Mouse (Mus musculus) retina, postnatal 7 days (tissue): ENCODE measurements around the gene Lclat1.
"Not testable (repeated sequence)": the region's sequence is repeated elsewhere in the genome, so short reads cannot be mapped to it uniquely, and the experiment has no call there.

Experiments
- DNase-seq: peaks from one replicate; pipeline ENCODE4 v3.0.0-alpha.2; 2012; ENCODE audit warnings: low read depth, low spot score

The Lclat1 gene

DNA sequence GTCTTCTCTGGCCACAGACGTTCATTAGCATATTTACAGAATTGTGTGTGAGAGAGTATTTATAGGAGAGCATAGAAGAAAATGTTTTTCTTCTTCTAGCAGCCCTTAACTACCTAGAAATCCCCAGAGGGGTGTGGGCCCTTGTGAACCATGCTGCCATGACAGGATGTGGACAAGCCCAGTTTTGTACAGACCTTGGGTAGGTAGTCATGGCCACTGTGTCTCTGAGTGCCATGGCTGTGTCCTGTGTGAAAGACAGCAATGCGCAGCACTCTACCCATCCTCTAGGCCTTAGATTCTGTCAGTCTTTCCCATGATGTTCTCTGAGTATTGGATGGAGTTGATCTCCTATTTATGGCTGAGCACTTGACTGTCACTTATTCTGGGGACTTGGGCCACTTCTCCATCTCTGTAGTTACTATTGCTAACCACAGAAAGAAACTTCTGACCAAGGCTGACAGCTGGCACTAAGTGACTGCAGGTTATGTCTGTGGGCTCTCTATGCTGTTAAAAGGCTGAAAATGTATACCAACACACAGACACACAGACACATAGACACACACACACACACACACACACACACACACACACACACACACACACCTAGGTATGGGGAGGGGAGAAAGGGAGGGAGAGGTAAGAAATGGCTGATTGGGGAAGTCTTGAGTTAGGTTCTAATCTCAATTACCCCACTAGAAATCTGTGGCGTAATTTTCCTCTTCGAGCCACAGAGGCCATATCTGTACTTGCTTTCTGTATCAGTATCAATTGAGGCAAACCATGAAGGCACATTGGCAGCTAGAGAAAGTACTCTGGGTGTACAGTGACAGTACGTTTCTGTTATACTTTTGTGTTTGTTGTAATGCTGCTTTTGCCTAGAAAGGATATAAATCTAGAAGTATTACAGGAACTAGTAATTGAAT is 29.0 kb downstream of the Lclat1 start:
- no peak for DNase-seq

DNA sequence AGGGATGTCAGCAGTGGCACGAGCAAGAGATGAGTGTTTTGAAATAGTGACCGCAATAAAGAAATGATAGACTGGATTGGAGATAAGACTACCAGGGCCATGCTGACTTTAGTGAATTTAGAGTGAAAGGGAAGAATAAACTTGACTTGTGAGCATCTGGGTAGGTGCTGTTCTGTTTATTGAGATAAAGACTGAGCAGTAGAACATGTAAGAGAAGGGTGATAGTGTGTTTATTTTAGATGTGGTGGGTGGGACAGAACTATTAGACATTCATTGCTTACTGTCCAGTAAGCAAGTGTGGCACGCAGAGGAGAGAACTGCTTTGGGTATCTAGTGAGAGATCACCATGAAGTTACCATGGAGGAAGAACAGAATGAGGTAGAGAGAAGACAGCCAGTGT is 30.4 kb downstream of the Lclat1 start:
- no peak for DNase-seq

DNA sequence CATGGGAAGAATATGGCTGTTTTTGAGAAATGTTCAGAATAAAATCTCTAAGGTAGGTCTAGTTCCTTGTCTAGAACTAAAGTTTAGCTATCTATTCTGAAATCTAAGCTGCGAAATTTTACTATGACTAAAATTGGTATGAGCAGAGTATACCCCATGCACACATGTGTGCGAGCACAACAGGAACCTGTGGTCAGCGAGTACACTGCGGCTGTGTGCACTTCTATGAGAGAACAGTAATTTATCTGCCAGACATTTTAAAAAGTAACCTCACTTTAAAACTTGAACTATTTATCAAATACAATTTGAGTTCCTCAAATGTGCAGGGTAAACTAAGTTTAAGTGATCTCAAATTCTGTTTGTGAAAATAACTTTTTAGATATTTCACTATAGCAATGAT is 34.2 kb downstream of the Lclat1 start:
- no peak for DNase-seq

DNA sequence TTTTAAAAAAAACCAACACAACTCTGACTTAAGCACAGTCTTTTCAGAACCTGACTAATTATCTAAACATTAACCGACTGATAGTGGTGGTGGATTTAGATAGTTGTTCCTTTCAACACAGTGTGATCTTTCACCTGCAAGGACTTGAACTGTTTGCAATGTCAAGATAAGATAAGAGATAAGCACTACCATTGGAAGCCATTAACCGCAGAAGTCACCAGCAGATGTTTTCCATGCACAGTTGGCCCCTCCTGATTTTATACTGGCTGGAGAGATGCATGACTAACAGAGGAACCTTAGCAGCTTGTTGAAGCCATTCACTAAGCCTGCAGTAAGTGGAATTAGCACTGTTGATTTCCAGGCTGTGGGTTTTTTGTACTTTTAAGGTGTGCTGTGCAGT is 34.7 kb downstream of the Lclat1 start:
- DNase-seq = no peak

DNA sequence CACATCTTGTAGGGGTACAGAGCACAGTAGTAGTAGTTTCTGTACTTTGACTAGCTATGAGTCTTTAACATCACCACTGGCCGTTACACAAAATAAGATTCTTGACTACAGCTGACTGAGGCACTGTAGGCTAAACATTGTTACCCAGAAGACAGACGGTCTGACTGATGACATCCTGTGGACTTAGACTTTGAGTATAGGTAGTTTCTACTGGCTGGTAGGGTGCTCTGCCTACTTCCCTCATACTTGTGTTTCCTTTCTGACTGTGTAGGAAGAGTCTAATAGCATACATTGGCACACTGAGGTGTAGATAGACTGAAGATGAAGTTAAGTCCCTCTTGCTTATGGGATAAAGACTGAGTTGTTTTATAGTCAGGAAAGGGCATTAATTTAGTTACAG is 37.6 kb downstream of the Lclat1 start:
- no peak for DNase-seq

DNA sequence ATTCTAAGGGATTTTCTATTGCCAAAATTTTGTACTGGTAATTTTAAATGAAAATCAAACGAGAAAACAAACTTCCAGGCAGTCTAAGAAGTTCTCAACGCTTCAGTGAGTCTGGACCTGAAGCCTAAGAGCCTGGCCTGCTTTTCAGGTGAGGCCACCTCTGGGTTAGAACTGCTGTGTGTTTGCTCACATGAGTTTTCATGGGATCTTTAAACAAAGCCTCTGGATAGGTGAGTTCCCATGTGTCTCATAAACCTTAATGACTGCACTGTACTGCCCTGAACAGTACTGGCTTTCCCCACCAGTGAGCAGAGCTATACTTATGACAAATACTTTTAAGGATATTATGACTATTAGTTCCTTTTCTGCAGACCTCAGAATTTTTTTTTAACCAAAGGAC is 40.8 kb downstream of the Lclat1 start:
- no peak for DNase-seq

DNA sequence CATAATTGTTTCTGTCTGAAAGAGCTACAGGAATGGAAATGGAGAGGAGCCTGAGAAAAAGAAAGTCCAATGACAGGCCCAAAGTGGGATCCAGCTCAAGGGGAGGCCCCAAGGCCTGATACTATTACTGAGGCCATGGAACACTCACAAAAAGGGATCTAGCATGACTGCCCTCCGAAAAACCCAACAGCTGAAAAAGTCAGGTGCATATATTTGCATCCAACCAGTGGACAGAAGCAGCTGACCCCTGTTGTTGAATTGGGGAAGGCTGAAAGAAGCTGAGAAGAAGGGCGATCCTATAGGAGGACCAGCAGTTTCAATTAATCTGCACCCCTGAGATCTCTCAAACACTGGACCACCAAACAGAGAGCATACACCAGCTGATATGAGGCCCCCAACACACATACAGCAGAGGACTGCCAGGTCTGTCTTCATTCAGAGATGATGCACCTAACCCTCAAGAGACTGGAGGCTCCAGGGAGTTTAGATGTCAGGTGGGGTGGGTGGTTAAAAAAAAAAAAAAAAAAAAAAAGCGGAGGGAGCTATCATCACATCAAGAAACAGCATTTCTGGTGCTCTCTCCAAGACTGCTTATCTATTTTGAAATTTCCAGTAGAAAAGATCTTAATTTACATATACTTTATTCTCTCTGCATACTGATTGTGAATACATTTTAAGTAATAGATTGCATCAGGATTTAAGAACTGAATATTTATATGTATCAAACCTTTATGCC is 45.2 kb downstream of the Lclat1 start:
- DNase-seq = not testable (repeated sequence)

DNA sequence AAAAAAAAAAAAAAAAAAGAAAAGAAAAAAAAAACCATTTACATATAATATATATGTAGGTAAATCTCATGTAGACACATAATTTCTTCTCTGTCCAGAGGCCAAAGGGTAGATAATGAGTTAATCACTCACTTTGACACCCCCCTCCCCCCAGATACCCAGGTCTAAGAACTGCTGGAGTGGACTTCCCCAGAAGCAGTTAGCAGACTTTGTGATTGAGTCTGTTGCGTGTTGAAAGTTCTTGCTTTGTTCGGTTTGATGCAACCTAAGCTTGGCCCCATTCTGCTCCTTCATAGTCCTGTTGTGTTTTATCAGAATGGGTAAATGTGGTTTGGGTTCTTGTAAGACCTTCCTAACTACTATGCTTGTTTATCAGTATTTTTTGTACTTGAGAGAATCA is 45.9 kb downstream of the Lclat1 start:
- DNase-seq = no peak

DNA sequence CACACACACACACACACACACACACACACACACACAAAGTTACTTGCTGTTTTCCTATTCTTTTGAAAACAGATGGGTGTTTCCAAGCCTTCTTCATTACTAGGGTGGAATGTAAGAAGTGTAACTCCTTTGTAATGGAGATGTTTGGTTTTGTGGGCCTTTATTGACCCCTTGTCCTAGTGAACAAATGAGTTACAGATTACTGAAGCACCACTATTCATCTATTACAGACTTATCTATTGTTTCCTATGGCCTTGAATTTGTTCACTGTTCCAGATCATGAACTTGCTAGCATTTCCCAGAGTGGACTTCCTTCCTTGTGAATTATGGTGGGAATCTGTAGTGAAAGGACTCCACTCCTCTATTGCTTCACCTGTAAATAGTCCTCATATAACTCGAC is 48.8 kb downstream of the Lclat1 start:
- no peak for DNase-seq

DNA sequence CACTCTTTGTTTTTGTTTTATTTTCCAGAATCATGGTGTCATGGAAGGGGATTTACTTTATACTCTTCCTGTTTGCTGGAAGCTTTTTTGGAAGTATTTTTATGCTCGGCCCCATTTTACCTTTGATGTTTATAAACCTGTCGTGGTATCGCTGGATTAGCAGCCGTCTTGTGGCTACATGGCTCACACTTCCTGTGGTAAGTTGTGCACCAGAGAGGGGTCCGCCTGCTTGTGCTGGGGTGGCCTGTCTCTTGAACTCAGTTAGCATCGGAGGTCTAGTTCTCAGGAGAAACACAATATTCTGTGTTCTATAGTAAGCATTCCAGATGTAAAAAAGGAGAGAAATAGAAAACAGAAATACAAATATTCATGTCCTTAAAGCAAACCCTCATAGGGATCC is 54.0 kb downstream of the Lclat1 start:
- no peak for DNase-seq

DNA sequence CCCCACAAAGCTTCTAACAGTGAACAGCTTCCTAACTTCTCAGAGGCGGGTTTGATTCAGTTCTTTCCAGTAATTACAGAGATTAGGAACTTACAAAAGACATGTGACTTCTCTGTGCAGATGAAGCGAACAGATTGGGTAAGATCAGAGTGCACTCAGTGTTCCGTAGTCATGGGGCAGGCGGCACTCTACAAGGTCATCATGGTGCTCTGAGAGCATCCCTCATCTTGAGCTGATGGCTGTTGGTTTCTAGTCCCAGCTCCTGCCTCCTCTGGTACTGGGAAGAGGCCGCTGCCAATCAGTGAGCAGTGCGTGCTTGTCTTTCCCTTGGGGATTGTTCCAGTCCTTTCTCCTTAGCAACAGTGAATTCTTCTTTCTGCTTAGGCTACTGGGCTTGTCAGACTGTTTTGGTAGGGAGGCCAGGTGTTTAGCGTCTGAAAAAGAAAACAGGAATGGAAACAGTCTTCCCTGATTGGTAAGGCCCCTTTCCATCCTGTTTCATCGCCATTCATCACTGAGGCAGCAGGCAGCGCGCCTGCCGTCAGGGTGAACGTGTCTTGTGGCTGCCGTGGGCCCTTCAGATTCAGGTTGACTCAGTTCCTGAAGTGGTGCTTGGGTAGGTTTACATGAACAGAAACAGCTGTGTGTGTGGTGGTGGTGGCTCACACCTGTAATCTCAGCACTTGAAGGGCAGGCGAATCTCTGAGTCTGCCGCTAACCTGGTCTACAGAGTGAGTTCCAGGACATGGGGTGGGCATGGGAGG is 54.8 kb downstream of the Lclat1 start:
- no peak for DNase-seq

DNA sequence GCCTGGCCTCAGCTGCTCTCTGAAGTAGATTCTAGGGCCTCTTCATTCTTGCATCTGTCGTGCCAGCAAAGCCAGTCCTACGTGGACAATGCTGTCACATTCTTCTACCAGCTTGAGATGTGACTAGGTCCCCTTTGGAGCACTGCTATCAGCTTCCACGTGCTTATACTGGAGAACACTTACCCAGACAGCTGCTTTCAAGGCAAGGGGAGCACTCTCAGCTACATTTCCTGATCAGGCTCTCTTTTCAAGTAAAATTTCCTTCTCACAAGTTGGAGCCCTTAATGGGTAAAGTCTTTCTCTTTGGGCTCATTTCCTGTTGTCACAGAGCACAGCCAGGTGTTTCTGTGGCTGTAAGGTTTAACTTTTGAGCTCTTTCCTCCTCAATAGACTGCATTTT is 55.8 kb downstream of the Lclat1 start:
- no peak for DNase-seq

DNA sequence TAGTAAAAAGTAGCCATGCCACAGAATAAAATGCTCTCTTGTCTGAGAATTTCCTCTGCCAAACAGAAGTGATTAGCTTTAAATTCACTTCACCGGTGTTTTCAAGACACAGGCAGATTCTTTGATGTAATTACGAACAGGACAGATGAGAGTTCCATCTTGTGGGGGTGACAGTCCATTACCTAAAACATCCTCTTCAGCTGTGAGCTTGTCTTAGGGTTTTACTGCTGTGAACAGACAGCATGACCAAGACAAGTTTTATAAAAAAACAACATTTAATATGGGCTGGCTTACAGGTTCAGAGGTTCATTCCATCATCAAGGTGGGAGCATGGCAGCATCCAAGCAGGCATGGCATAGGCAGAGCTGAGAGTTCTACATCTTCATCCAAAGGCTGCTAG is 56.3 kb downstream of the Lclat1 start:
- DNase-seq = no peak

DNA sequence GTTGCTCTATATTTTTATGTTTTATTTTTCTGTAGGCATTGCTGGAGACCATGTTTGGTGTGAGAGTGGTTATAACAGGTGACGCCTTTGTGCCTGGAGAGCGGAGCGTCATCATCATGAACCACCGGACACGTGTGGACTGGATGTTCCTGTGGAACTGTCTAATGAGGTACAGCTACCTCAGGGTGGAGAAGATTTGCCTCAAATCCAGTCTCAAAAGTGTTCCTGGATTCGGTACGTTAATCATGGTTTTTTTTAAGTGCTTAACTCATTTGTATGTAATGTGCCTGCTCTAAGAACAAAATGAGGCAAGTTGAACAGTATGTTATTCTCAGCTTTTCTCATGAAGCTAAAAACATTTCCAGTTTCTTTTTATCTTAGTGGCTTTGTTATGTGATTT is 61.7 kb downstream of the Lclat1 start:
- no peak for DNase-seq

DNA sequence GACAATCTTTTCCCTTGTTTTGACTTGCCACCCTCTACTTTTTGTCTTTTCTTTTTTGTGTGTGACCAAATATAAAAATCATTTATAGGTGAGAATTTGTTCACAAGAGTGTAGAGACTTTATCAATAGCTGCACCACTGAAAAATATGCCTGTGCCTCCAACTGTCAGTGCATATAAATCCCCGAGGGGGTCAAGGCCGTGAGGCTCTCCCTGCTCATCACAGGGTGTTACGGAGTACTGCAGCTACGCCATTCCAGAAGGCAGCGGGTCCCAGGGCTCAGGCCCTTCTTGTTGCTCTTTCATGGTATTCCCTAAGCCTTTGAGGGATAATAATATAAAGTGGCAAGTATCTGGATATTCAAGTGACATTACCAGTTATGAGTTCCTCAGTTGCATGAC is 62.4 kb downstream of the Lclat1 start:
- DNase-seq = no peak

DNA sequence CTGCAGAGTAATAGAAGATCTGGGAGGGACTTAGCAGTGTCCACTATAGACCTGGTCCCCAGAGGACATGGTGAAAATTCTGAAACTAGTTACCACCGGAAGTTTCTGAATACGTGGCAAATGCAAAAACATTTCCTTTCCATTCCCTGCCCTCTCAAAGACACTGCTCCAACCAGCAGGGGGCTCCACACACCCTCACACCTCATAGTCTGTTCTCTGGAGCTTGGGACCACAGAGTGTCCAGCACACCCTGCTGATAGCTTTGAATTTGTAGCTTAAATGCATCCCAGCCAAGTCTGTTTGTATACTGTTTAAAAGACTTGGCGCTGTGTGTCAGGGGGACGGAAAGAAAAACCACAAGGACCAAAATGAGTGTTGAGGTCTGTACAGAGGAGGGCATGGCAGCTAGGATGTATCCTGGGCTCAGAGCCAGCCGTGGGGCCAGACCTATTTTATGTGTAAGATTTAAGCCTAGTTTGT is 66.3 kb downstream of the Lclat1 start:
- no peak for DNase-seq

DNA sequence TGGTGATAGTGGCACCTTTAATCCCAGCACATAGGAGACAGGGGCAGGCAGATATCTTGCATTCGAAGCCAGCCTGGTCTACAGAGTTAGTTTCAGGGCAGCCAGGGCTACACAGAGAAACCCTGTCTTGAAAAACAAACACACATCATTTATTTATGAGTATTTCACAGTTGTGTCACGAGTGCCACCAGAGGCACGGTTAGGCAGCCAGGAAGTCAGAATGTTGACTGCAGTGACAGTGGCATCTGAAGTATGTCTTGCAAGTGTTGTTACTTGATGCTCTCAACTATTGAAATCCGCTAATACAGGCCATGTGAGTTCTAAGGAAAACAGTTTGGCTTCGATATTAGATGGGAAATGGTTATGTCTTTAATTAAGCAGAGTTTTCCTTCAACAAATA is 67.9 kb downstream of the Lclat1 start:
- DNase-seq = no peak

DNA sequence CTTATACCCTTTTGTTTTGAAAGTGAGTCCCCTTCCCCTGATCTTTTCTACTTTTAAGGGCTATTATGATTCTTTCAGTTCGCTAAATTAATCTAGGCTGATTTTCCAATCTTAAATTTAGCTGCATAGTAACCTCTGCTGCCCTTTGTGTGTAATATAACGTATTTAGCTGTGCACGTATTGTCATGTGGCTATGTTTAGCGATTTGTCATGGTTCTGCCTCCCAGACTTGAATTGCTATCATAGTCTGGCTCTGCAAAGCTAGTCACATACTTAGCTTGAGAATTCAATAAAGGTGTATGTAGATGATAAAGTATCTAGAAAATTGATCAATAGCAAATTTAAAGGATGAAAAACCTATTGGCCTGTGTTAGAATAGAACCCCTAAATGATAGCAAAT is 69.3 kb downstream of the Lclat1 start:
- no peak for DNase-seq

DNA sequence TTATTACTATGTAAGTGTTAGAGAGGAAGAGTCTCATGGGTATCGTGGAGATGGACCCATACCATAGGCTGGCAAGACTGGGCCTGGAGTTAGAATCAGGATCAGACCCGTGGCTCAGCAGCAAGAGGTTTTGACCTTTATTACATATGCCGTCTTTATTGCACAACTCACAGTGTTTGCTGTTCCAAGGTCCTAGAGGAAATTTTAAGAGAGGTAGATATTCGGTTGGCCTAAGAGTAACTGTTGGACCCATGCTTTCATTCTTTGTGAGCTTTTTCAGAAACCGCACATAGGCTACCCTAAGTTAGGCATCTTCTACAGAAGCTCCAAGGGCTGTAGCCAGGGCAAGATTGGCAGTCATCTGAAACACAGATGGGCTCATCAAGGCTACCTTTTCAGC is 79.1 kb downstream of the Lclat1 start:
- no peak for DNase-seq

DNA sequence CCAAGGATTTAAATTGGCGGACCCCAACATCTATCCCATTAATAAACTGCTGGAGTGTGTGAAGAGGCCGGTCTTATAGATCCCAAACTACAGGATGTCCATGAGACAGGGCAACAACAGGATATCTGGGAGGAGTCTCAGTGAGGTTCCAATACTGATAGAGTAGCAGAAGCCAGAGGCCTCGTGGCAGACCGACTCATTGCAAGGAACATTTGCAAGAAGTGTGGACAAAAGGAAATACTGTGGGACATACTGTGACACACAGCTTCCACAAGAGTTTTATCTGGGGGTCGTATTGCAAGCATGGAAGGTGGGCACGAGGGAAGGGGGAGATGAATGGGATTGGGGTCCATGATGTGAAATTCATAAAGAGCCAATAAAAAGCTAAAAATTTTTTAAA is 86.4 kb downstream of the Lclat1 start:
- DNase-seq = no peak

DNA sequence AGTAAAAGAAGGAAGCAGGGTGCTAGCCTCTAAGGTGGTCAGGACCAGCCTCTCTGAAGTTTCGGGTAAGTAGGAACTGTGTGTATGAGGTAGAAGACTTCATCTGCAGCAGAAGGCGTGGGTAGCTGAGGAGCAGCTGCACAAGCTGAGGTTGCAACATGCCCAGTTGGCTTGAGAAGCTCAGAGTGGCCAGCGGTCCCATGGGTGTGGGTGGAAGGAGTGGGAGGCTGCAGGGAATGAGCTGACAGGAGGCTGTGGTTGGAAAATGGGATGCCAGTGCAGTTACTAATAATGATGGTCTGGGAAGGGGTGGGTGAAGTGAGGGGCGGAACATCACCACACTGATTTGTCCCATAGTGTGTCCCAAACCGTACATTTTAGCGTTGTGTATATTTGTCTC is 86.8 kb downstream of the Lclat1 start:
- DNase-seq = no peak

DNA sequence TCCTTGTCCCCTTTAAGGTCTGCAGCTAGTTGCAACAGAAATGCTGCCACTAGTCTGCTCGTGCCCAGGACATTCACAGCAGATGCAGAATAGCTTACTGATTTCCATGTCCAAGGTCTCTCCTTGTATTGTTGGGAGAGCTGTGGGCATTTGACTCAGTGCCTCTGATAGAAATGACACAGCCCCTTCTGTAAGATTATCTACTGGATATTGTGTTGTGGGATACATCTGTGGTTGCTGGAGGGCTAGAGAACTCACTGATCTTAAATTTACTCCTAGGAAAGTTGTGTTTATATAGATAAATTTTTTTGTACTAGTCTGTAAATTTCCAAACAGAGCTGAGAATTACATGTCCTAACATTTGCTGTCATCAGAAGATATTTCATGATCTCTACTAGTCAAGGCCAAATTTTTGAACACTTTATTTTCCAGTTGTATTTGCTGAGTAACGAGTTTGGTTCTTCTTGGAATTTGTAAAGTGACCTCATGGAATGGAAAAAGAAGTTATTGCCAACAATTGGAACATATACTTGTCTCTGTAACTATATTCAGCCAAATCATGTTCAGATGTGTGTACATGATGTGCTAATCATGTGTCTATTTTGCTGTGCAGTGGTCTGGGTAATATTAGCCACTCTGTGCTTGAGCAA is 87.4 kb downstream of the Lclat1 start:
- DNase-seq = no peak
